Mouse (Mus musculus) kidney, postnatal 14 days (tissue): ENCODE results near the gene Vmn1r80.
"Not testable (repeated sequence)": the region's sequence is repeated elsewhere in the genome, so short reads cannot be mapped to it uniquely, and the experiment has no call there.

Source experiments
- DNase-seq: peaks from one replicate; pipeline ENCODE4 v3.0.0; 2022; ENCODE audit warnings: mixed read lengths

The Vmn1r80 gene

DNA sequence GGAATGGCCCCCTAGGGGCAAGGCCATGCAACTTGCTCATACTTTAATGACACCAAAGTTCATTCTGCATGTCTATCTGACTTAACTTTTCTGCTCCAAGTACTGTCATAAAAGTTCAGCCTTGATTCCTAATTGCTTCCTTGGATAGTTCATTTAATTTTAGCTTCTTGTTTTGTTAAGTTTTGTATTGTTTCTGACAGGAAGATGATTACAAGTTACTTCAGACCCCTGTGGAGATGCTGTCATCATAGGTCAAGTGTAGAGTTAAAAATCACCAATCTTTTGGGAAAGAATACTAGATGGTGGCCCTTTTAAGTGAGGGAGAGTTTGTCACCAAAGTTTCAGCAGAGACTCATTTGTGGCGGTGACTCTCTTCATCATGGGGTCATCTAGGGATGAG, at the start of gene Vmn1r80:
TSS of gene Vmn1r80 (plus strand) at position 301 of the 400 bp plus-strand sequence.
- DNase-seq = no peak

DNA sequence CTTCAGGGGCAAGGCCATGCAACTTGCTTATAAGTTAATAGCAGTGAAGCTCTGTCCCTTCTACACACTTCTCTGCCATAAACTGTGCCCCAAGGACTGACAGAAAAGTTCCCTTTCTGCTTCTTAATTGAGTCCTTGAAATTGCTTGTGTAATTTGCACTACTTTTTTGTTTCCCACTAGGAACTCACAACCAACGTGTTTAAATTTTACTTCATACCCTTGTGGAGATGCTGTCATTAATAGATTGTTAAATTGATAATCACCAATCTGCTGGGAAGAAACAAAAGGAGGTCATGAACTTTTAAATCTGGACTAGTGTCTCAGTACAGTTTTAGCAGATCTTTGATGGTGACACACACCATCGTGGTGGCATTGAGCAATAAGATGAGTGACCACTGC, 39.1 kb upstream of the Vmn1r80 start, which contains the start of gene Vmn1r78:
TSS of gene Vmn1r78 (plus strand) at position 301 of the 400 bp plus-strand sequence.
- no peak for DNase-seq

- DNase-seq = not testable (repeated sequence)
These were observed 32.6 kb upstream of the Vmn1r80 start for GRCm38 (mm10) chr7:12156463-12156862.

DNA sequence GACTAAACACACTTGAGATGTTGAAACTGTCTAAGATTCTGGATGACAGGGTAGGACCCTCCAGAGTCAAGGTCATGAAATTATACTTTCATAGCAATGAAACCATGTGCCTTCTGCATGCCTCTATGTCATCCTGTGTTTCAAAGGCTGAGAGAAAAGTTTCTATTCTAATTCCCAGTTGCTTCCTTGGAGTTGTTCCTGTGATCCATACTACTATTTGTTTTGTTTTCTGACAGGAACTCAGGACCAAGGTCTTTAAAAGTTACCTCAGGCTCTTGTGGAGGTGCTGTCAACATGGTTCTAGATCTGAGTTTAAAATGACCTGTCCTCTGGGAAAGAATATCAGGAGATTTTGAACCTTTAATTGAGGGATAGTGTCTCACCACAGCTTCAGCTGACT, 18.1 kb upstream of the Vmn1r80 start, which contains the start of gene Vmn1r79:
TSS of gene Vmn1r79 (plus strand) at position 301 of the 400 bp plus-strand sequence.
- DNase-seq = not testable (repeated sequence)

DNA sequence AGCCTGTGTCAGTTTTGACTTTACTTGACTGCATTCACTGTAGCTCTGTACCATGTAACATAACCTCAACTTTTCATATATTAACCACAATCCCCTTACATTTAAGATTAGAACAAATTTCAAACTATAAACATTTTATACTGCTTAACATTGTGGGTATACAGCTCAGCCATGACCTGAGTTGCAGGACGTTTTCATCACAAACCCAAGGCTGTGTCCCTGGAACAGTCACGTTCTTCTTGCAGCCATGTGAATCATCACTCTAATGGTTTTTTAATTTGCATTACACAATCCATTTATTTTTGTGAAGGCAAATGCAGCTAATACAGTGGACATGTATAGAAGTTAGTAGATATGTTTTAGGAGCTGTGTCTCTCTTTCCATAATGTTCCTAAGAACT, 16.2 kb upstream of the Vmn1r80 start:
- not testable (repeated sequence) for DNase-seq

DNA sequence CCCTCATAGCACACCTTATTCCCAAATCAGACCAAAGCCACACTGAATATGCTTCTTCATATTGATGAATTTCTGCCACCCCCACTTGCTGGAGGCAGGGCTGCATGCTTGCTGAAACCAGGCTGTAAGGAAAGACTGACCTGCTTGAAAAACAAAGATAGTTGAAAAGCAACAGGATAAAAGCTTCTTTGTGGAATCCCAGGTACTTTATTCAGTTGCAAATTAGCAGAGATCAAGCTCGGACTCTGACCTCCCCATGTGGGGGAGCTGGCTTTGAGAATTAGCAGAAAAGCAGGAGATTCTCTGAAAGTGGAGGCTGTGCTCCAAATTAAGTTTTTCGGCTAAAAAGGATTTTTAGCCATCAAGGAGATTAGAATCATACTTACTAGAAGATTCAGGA, 15.1 kb downstream of the Vmn1r80 start:
- no peak for DNase-seq
